Mouse (Mus musculus) right cerebral cortex, postnatal 4 days (tissue): Measurements from ENCODE around the gene Ppp1r36.
A peak's percentile ranks its signal among the peaks of the same experiment; 100 is the strongest.
"Not testable (repeated sequence)": the region's sequence is repeated elsewhere in the genome, so short reads cannot be mapped to it uniquely, and the experiment has no call there.

Source experiments
- DNase-seq: peaks from one replicate; pipeline ENCODE4 v3.0.0-alpha.2; 2022

Ppp1r36 gene

DNA sequence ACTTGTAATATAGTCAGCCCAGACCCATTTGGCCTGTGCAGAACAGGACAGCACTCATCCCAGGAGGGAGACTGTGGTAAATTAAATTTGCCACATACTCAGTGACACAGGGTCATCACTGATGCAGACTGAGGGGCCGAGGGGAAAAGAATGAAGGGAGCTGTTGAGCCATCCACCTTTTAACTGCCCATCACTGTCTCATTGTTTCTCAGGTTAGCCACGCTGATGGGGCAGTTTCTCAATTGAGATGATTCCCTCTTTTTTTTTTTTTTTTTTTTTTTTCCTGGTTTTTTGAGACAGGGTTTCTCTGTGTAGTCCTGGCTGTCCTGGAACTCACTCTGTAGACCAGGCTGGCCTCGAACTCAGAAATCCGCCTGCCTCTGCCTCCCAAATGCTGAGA is 41.1 kb downstream of the Ppp1r36 start:
- DNase-seq: not testable (repeated sequence)

DNA sequence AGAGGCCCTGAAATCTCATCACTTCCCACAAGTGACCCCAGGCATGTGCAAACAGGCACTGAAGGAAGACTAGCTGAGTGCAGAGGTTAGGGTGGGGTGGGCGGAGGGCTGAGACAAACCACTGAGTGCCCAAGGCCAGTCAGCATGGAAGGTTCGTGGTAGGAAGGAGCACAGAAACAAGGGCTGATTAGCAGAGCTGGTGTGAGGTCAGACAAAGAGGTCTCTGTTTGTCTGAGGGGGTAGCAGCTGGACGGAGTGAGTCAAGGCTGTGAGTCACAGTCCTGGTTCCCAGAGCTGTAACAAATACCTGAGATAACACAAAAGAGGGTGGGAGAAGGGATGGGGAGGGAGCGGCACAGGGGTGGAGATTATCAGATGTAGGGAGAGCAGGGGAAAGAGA is 41.7 kb downstream of the Ppp1r36 start:
- no peak for DNase-seq

DNA sequence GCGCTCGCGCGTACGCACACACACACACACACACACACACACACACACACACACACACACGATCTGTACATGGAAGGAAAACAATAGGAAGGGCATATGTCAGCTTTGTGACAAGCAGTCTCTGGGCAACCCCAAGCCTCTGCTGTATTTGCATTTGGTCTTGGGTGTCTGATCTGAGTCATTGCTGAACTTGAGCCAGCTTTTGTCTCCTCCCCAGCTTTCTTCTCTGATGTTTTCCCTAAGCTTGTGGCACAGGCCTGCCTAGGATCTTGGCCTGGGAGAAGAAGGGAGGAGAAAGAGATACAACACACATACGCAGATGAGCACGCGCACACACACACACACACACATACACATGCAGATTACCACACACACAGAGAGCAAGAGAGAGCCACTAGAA is 46.1 kb downstream of the Ppp1r36 start:
- no peak for DNase-seq

DNA sequence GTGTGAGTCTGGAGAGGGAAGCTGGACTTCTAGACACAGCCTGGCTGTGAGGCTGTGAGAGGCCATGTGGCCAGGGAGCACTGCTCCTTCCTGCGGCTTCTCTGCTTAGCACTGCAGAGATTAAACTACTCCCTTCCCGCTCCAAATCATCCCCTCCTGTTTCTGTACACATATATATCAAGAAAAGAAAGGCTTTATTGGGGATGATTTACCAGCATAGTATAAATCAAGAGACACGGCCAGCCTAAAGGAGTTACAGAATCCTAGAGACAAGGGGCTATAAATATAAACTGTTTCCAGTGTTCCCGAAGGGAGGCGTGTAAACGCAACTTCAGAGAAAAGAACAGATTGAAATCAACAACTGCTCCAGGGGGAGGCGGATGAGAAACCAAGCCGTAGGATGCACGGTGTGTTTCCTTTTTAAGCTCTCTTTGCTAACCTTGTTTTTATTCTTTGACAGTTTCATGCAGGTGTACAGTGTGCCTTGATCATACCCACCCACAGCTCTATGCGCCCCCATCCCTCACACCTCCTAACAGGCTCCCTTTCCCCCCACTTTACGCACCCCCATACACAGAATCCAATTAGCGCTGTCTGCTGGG is 47.4 kb downstream of the Ppp1r36 start:
- no peak for DNase-seq

DNA sequence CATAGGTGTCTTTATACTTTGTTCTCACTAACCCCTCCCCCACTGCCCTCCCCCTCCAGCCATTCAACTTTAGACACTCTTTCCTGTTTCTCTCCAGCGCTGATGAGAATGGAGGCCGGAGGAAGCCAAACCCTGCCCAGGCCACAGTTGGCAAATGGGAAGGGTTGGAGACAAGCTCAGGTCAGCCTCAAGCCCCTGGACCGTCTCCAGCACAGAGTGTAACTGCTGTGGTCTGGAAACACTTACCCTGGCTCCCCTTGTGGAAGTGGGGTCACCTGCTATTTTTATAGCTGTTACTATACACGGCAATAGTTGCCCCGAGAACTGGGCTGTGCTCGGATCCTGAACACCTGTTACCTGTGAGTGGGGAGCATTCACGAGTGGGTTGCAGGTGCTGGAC is 49.3 kb downstream of the Ppp1r36 start:
- no peak for DNase-seq

DNA sequence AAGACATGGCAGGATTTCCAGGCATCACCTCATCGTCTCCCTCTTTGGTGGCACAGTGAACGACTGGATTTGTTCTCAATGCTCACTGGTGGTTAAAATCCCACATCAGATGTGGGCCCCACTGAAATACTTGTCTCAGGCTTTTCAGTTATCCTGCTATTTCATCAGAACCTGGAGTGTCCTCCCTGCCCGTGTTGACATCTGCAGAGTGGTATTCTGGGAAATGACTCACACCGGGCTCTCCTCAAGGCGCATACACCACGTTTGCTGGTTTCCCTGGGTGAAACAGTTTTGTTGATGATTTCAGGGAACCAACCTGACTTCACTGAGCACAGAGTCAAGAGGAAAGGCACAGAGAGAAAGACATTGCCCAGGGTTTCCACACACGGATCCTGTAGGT is 49.9 kb downstream of the Ppp1r36 start:
- no peak for DNase-seq

DNA sequence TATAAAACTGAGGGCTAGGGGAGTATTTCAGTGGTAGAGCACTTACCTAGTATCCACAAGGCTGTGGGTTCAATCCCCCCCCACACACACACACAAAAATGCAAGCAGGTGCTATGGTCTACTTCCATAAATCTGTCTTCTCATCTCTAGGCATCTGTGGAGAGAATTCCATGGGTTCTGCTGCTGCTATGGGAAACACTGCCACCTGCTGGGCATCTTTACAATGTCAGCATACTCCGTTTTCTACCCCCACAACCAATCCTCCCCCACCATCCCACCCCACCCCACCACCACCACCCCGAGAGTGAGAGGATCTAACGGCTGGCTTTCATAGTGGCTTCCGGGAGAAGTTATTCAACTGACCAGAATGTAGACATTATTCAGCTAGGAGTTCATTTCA is 54.7 kb downstream of the Ppp1r36 start:
- peak; percentile 84 for DNase-seq

DNA sequence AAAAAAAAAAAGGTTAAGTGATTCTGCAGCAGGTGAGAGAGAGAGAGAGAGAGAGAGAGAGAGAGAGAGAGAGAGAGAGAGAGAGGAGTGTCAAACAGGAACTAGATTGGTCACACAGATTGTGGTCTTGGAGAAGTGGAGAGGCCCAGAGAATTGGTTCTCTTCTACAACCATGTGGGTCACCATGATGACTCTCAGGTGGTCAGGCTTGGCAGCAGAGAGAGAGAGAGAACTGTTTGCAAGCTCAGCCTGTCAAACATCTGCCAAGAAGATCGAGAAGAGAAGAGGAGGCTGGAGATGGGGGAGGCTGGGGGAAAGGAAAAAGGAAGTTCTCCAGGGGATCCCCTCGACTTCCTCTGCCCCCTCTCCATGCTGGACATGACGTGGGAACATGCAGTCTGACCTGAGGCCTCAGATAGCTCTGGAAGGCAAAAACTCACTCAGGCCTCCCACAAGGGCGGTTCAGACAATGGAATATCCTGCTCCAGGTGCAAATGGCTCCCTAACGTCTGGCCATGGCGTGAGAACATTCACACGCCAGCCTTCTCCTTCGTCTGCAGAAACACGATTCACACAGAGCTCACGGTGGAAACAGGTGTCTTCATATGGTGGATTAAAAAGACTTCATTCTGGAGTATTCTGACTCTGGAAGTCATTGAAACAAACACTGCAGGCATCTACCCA is 56.4 kb downstream of the Ppp1r36 start:
- DNase-seq: no peak

DNA sequence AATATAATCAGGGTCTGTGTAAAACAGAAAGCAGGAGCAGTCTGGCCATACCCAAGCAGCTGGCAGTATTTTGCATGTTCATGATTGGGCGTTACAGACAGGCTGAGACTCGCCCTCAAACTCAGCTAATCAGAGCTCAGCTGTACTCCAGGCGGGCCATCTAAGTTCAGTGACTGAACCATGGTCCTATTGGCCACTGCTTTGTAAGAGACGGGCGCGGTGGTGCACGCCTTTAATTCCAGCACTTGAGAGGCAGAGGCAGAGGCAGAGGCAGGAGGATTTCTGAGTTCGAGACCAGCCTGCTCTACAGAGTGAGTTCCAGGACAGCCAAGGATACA is 56.9 kb downstream of the Ppp1r36 start:
- DNase-seq: no peak

DNA sequence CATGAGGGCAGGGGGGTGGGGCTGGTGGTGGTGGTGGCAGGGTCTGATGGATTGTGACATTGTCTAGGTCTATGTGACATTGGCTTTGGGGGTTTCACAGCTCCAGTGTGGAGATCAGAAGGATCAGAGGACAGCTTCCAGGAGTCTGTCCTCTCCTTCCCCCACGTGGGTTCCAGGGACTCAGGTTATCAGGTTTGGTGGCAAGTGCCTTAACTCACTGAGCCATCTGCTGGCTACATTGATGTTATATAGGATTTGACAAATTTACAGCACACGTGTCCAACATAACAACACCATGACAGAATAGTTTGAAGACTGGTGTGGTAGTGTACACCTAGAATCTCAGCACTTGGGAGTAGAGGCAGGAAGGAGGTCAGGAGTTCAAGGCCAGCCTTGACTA is 57.5 kb downstream of the Ppp1r36 start:
- no peak for DNase-seq

DNA sequence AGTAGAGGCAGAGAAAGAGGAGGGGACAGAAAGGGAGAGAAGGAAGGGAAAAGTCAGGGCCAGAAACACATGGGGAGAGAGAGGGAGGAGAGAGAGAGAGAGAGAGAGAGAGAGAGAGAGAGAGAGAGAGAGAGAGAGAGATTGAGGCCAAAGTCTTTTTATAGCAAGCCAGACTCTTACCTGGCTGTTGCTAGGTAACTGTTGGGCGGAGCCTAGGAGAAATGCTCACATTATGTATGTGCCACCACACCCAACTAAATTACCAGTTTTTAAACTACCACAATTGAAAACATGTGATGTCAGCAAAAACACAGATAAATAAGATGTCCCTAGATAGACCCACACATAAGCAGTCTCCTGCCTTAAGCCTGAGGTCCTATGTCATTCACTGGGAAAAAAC is 58.8 kb downstream of the Ppp1r36 start:
- DNase-seq: no peak

DNA sequence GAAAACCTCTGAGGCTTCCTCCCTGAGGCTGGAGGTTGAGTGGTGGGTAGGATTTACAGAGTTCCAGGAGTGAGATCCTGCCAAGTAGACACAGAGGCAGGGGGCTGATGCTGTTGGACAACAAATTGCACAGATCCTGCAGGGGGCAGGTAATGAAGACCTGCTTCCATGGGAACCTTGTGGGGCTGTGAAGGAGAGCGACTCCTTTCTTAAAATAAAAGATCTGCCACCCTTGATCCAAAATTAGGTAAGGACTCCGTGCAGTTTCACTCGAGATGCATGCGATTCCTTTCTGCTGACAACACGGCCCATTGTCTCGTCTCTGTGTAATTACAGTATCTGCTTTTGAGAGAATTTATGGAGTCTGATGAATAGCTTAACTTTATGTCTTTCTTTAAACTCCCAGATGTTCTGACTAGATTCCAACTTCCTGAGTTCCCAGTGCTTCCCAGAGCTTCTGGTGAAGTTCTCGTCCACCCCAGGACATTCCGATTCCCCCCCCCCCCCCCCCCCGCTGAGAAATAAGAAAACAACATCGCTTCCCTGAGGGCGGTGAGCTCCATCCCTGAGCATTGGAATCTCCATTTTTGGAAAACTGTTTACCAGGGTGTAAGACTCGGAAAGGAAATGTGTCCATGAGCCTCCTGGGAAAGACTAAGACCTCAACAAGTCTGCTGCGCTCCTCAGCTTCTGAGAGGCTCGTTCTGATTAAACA is 61.1 kb downstream of the Ppp1r36 start:
- DNase-seq: no peak

DNA sequence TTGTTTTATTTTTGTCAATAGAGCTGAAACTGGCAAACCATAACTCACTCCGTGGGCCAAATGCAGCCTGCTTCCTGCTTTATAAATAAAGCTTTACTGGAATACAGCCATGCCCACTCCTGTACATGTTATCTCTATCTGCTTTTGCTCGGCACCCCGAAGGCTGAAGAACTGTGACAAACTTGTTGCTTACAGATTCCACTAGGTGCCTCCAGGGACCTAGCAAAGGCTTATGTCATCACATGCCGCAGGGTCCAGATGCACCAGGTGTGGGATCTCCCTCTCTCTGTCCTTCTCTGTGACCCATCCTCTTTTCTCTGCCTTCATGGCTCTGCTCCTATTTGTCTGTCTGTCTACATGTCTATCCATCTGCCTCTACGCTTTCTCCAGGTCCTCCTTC is 61.8 kb downstream of the Ppp1r36 start:
- DNase-seq: no peak

DNA sequence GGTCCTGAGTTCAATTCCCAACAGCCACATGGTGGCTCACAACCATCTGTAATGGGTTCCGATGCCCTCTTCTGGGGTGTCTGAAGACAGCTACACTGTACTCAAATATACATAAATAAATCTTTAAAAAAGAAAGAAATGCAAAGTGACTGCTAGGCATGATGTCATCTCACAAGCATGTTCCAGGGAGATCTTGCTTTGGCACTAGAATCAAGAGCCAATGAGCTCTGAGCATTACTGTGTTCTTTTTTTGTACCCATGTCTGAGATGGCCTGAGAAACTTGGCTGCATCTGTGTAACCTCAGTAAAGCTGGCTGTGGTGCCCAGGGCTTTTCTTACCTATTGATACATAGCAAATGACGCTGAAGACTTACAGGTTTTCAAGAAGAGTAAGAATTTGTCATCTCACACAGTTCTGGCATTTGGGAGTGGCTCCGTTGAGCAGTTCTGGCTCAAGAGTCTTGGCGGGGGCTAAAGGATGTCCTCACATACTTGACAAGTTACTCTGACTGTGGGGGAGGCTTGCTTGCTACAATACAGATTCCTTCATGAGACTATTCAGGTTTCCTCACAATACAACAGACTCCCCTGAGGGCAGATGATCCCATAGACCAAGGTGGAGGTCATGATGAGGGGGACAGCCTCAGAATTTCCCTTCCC is 62.6 kb downstream of the Ppp1r36 start:
- DNase-seq: no peak

DNA sequence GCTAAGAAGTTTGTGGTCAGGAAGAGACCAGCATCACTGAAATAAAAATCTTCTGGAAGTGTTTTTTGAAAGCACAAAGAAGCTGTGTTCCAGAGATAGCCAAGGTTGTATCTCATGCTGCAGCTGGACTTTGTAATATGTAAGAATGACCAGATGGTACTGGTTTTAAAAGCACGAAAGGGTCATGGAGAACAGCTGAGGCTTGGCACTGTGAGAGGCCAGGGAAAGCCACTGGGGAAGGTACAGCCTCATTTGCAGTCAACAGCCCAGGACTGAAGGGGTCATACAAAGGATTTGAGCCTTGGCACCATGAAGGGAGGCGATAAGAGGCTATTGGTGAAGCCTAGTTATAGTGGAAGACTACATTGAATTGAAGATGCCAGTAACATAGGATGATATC is 65.1 kb downstream of the Ppp1r36 start:
- DNase-seq: no peak

DNA sequence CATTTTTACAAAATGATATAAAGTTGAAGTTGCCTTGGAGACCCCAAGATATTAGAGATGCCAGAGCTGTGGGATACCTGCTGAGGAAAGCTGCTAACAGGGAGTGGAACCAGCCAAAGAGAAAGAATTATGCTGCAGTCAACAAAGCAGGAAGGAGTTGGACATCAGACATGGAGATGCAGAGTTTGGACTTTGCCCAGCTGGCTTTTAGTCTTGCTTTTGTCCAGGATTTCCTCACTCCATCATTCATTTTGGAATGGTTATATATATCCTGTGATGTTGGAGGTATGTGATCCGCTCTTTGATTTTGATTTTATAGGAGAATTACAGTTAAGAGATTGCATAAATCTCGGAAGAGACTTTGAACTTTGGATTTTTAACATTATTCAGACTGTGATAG is 65.6 kb downstream of the Ppp1r36 start:
- no peak for DNase-seq

DNA sequence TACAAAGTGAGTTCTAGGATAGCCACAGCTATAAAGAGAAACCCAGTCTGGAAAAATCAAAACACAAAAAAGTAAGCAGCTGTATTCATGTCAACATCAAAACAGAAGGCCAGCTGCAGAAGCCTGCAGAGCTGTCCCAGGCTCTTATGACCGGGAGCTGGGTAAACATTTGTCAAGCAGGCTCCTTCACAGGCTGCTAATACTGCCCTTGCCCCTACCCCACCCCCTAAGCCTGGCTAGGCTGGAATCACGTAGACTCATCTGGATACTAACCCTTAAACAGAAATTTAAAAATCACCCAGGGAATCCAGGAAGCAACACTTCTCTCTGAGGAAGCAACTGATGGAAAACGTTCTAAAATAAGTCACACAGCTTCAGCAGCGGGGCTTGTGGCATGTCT is 67.5 kb downstream of the Ppp1r36 start:
- no peak for DNase-seq

DNA sequence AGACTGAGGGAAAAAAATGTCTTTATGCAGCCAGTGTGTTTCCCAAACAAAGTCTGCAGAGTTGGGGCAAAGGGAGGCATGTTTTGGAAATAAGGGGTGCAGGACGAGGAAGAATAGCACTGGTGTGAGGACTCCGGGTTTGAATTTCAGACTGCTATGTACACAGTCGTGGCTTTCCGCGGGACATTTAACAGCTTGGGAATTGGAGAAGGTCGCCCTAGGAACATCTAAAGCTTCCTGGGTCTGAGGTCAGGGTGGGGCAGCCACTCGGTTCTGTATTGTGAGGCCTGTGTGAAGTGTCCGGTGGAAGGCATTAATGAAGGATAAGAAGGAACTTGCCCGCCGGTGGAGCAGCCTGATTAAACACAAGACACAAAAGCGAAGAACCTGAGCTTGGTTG is 68.0 kb downstream of the Ppp1r36 start:
- DNase-seq: no peak

DNA sequence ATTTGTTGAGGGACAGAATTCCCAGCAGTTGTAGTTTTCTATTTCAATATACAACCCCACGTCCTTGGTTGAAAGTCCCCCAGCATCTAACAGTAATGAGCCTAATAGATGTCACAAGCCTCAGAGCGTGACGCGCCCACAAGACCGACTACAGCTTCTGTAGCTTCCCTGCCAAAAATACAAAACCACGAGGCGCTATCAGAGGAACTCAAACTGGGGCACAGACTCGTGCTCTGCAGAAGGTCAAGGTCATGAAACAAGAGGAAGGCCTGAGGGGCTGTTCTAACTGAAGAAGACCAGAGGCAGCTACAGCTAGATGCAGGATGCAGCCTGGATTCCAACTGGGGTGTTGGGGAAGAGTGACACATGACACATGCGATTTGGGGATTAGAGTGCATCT is 69.6 kb downstream of the Ppp1r36 start:
- no peak for DNase-seq
